Mouse (Mus musculus): ENCODE measurements at regions not wholly inside any gene's neighbourhood (a gene's known extent, or its start where the extent isn't known, plus 50 kb on each side); places are given as distances from the start of the nearest gene placed in this dataset.

DNA sequence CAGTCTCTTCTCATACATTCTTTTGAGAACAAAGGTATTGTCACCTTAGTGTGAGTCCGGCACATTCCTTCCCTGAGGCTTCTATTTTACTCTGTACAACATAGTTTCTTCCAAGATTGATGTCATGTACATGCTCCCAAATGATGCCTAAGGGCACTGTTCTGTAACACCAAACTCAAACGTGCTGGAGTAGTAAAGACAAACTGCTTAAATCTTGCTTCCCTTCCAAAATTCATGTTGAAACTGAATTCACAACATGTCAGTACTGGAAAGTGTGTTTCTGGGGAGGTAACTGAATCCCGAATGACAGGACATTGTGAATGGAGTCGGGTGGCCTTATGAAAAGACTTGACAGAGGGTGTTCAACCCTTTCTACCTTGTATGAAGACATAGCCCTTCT is 848.8 kb upstream of the Lrrc6 start:
- 60% methylated on average over 4 of the region's 4 CpGs for WGBS (ENCODE audit: insufficient replicate concordance)
- Histone ChIP-seq H3K27ac (no peak overlapping the region), H3K27me3 (replicated peaks) (no peaks in the 10 kb centered on the region), H3K4me1 (no peaks in the 10 kb centered on the region), H3K4me2 (no peak overlapping the region), H3K4me3 (no peak overlapping the region), H3K9ac (no peak overlapping the region), H3K36me3 (no peaks in the 10 kb centered on the region), H3K9me3 (replicated peaks) (no peaks in the 10 kb centered on the region)
- ATAC-seq, result no peak

GRCm38 (mm10) chr15:67345179-67346148 is 844.8 kb upstream of the Lrrc6 start:
- WGBS (ENCODE audit: insufficient replicate concordance), result 37% methylated on average over 7 of the region's 7 CpGs

GRCm38 (mm10) chr15:67342050-67342449 is 841.3 kb upstream of the Lrrc6 start:
- H3K9me3 ChIP-seq (replicated peaks), result no peaks in the 10 kb centered on the region
- H3K4me3 ChIP-seq, result no peak overlapping the region
- H3K27ac ChIP-seq, result no peak overlapping the region
- no peak overlapping the region for H3K9ac ChIP-seq
- 68% methylated on average over 3 of the region's 3 CpGs for WGBS (ENCODE audit: insufficient replicate concordance)
- no peak overlapping the region for H3K4me2 ChIP-seq
- ATAC-seq, result no peak
- H3K4me1 ChIP-seq, result no peaks in the 10 kb centered on the region; the same call in 1 of the 2 replicates
- no peaks in the 10 kb centered on the region for H3K27me3 ChIP-seq (replicated peaks)
- H3K36me3 ChIP-seq, result no peaks in the 10 kb centered on the region

More at GRCm38 (mm10) chr15:67345179-67346148, 844.8 kb upstream of the Lrrc6 start:
- Histone ChIP-seq H3K27ac (no peak overlapping the region), H3K4me1 (no peaks in the 10 kb centered on the region), H3K9ac (no peak overlapping the region), H3K4me2 (no peak overlapping the region), H3K36me3 (no peaks in the 10 kb centered on the region), H3K9me3 (replicated peaks) (no peaks in the 10 kb centered on the region), H3K27me3 (replicated peaks) (no peaks in the 10 kb centered on the region), H3K4me3 (no peak overlapping the region)
- ATAC-seq, result no peak

GRCm38 (mm10) chr15:67337040-67337395 is 836.3 kb upstream of the Lrrc6 start:
- Histone ChIP-seq H3K4me2 (no peak overlapping the region), H3K27me3 (replicated peaks) (no peaks in the 10 kb centered on the region), H3K4me1 (peaks cover 8% of the 10 kb centered on the region; the same call in 1 of the 2 replicates), H3K9me3 (replicated peaks) (no peaks in the 10 kb centered on the region), H3K9ac (no peak overlapping the region), H3K36me3 (no peaks in the 10 kb centered on the region), H3K4me3 (no peak overlapping the region), H3K27ac (no peak overlapping the region)
- no peak for ATAC-seq
- WGBS (ENCODE audit: insufficient replicate concordance), result 67% methylated on average over 5 of the region's 5 CpGs

DNA sequence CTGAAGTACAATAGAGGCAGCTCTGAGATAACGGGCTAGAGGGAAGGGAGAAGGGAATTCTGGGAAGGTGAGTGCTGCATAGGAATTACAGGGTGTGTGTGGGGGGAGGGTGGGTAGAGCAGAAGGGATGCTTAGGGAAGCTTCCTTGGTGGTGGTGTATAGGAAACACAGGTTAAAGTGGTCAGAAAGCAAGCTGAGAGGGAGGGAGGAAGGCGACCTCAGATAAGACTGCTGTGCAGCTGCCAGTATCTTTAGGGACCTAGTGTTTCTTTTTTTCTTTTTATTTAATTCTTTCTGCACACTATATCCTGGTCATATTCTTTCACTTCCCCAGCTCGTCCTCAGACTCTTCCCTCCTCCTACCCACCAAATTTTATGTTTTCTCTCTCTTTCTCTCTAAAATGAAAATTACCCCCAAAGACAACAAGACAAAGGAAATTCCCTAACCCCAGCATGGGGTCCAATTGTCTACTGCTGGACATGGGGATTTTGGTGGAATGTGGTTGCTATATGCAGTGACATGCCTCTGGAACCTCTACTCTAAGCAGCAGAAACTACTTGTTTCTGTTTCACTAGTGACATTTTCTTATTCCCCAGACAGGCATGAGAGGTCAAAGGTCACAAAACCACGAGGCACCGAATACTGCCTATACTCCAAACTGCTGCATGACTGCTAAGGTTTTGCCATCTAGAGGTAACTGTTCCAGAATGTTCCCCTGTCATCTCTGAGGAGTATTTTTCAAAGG is 835.8 kb upstream of the Lrrc6 start:
- Histone ChIP-seq H3K9me3 (replicated peaks) (no peaks in the 10 kb centered on the region), H3K4me1 (peaks cover 8% of the 10 kb centered on the region; the same call in 1 of the 2 replicates), H3K4me2 (no peak overlapping the region), H3K27me3 (replicated peaks) (no peaks in the 10 kb centered on the region), H3K4me3 (no peak overlapping the region), H3K27ac (no peak overlapping the region), H3K36me3 (no peaks in the 10 kb centered on the region), H3K9ac (no peak overlapping the region)
- ATAC-seq, result no peak
- 22% methylated on average over 5 of the region's 5 CpGs for WGBS (ENCODE audit: insufficient replicate concordance)

DNA sequence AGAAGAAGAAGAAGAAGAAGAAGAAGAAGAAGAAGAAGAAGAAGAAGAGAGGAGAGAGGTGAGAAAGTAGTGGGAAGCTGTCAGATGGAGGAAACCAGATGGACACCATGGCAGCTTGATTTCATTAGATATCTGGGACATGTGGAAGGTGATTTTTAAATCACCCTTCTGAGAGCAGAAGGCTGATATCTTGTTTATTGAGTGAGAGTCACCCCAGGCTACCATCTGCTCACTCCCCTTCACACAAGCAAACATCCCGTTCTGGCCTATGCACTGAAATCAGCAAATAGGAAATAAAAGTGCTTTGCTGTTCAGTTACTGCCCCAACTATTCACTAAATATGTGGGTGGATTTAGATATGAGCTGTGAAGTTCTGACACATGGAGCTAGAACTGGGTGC is 831.8 kb upstream of the Lrrc6 start:
- 47% methylated on average over 1 of the region's 1 CpGs for WGBS (ENCODE audit: insufficient replicate concordance)
- H3K4me3 ChIP-seq, result no peak overlapping the region
- ATAC-seq, result no peak
- peaks cover 8% of the 10 kb centered on the region; the same call in 1 of the 2 replicates for H3K4me1 ChIP-seq
- no peak overlapping the region for H3K27ac ChIP-seq
- H3K9me3 ChIP-seq (replicated peaks), result no peaks in the 10 kb centered on the region
- no peaks in the 10 kb centered on the region for H3K27me3 ChIP-seq (replicated peaks)
- H3K9ac ChIP-seq, result no peak overlapping the region
- no peaks in the 10 kb centered on the region for H3K36me3 ChIP-seq
- no peak overlapping the region for H3K4me2 ChIP-seq

DNA sequence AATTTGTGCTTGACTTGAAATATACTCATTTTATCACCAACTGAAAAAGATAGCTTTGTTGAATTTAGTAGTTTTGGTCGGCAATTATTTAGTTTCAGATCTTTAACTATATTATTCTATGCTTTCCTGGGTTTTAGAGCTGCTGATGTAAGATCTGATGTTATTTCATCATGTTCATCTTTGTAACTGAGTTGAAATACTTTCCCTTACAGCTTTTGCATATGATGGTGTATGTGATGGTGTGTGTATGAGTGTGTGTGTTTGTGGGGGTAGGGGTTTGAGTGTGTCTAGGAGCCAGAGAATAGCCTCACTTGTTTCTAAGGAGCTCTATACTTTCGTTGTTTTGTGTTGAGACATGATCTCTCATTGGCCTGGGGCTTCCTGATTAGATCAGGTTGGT is 819.6 kb upstream of the Lrrc6 start:
- H3K4me1 ChIP-seq, result no peaks in the 10 kb centered on the region
- H3K4me2 ChIP-seq, result no peak overlapping the region
- H3K4me3 ChIP-seq, result no peak overlapping the region
- WGBS (ENCODE audit: insufficient replicate concordance), result 57% methylated on average over 2 of the region's 2 CpGs
- no peaks in the 10 kb centered on the region for H3K9me3 ChIP-seq (replicated peaks)
- no peak for ATAC-seq
- H3K9ac ChIP-seq, result no peak overlapping the region
- H3K27ac ChIP-seq, result no peak overlapping the region
- no peaks in the 10 kb centered on the region for H3K36me3 ChIP-seq
- no peaks in the 10 kb centered on the region for H3K27me3 ChIP-seq (replicated peaks)

DNA sequence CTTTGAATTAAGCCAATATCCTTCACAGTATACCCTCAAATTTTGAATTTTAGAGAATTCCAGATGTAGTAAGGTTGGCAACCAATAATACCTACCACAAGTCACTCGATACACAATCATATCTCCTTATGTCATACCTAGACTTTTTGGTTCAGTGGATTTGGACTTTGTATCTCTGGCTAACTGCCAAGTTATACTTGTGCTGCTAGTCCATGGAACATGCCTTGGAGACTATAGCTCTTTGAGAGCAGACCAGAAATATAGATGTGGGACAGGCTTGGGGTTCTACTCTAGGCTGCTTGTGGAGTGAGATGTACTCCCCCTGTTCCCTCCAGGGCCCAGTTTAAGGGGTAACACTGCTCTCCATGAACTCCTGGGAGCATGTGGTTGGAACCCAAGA is 814.5 kb upstream of the Lrrc6 start:
- H3K4me2 ChIP-seq, result no peak overlapping the region
- H3K27ac ChIP-seq, result no peak overlapping the region
- no peak for ATAC-seq
- H3K27me3 ChIP-seq (replicated peaks), result no peaks in the 10 kb centered on the region
- H3K9ac ChIP-seq, result no peak overlapping the region
- WGBS (ENCODE audit: insufficient replicate concordance), result 67% methylated on average over 1 of the region's 1 CpGs
- H3K36me3 ChIP-seq, result no peaks in the 10 kb centered on the region
- H3K4me1 ChIP-seq, result no peaks in the 10 kb centered on the region
- no peak overlapping the region for H3K4me3 ChIP-seq
- H3K9me3 ChIP-seq (replicated peaks), result no peaks in the 10 kb centered on the region

DNA sequence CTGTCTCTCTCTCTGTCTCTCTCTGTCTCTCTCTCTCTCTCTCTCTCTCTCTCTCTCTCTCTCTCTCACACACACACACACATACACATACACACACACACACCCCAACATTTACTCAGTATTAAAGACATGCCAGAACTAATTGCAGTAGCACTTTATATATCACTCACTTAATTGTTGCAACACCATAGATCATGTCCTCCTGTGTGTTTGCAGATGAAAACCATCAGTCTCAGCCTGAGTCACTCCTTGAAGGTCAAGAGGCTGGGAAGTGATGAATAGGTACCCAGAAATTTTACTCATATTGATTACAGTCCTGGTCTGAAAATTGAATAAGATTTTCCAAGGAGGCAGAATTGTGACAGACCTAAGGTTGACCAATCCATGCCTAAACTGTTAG is 812.9 kb upstream of the Lrrc6 start:
- ATAC-seq, result no peak
- Histone ChIP-seq H3K4me3 (no peak overlapping the region), H3K36me3 (no peaks in the 10 kb centered on the region), H3K27me3 (replicated peaks) (no peaks in the 10 kb centered on the region), H3K4me2 (no peak overlapping the region), H3K27ac (no peak overlapping the region), H3K9me3 (replicated peaks) (no peaks in the 10 kb centered on the region), H3K9ac (no peak overlapping the region), H3K4me1 (no peaks in the 10 kb centered on the region)

DNA sequence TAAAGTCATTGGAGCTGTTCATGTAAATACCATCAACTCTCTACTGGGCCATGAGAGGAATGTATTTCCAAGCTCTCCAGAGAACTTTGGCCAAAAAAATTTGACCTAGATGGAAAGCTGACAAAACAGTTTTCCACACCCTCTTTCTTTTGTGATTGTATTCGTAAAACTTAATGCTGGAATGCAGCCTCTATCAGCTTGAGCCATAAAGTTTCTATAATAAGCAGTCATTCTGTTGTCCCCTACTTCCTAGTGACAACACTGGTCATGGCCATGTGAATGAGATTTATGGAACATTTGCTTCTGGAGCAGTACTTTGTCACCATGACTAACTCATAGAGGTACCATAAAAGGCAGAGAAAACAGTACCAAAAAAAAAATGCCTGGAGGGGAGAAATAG is 805.0 kb upstream of the Lrrc6 start:
- Histone ChIP-seq H3K4me3 (no peak overlapping the region), H3K4me1 (no peaks in the 10 kb centered on the region), H3K4me2 (no peak overlapping the region), H3K9ac (no peak overlapping the region), H3K36me3 (no peaks in the 10 kb centered on the region), H3K27ac (no peak overlapping the region), H3K9me3 (replicated peaks) (no peaks in the 10 kb centered on the region), H3K27me3 (replicated peaks) (no peaks in the 10 kb centered on the region)
- no peak for ATAC-seq
- WGBS (ENCODE audit: insufficient replicate concordance), result 43% methylated on average over 1 of the region's 1 CpGs

- Histone ChIP-seq H3K4me1 (no peaks in the 10 kb centered on the region), H3K9me3 (replicated peaks) (no peaks in the 10 kb centered on the region), H3K27me3 (replicated peaks) (no peaks in the 10 kb centered on the region), H3K9ac (no peak overlapping the region), H3K4me2 (no peak overlapping the region), H3K36me3 (no peaks in the 10 kb centered on the region), H3K27ac (no peak overlapping the region), H3K4me3 (no peak overlapping the region)
- WGBS (ENCODE audit: insufficient replicate concordance), result 59% methylated on average over 1 of the region's 1 CpGs
- ATAC-seq, result no peak
Observed at GRCm38 (mm10) chr15:67303804-67304203, 803.1 kb upstream of the Lrrc6 start.

DNA sequence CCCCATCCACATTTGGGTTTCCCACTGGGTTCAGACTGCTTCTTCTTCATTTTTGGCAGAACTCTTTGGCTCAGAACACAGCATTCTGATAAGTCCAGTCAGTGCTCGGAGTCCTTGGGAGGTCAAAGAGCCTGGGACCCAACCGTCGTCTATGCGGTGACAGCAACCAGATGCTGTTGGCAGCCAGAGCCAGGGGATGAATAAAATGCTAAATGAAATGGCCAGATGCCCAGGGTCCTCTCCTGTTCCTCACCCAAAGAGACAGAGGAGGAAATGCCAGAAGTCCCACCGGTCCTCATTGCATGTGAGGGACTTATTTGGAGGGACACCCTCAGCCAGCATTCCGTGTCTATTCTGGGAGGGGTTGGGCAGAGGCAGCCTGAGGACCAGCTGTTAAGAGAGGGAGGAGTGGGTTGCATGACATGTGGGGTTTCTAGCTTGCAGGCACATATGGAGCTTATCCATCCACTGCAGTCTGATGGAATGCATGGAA is 801.2 kb upstream of the Lrrc6 start:
- Histone ChIP-seq H3K27ac (no peak overlapping the region), H3K4me1 (no peaks in the 10 kb centered on the region), H3K27me3 (replicated peaks) (no peaks in the 10 kb centered on the region), H3K9ac (no peak overlapping the region), H3K4me3 (no peak overlapping the region), H3K9me3 (replicated peaks) (no peaks in the 10 kb centered on the region), H3K4me2 (no peak overlapping the region), H3K36me3 (no peaks in the 10 kb centered on the region)
- no peak for ATAC-seq
- WGBS (ENCODE audit: insufficient replicate concordance), result 72% methylated on average over 6 of the region's 6 CpGs
